Mouse (Mus musculus) olfactory bulb, adult 2 months (tissue): ENCODE data around the gene Tmem270. TPM values are rescaled to one million over a fixed set of nuclear protein-coding genes. Genes with fewer than 3 reads are reported as not detected.
"Not testable (repeated sequence)": the region's sequence is repeated elsewhere in the genome, so short reads cannot be mapped to it uniquely, and the experiment has no call there.

ENCODE experiments used
- H3K27ac ChIP-seq: fragments of 200-500 bp; 2 replicates; pipeline ENCODE4 v1.5.1; 2012; ENCODE audit warnings: low read depth, low read length; ENCODE audit not compliant: insufficient read depth
- H3K4me1 ChIP-seq: fragments of 200-500 bp; 2 replicates; pipeline ENCODE4 v1.6.1; 2012; ENCODE audit warnings: low read length; ENCODE audit not compliant: control insufficient read depth, insufficient read depth
- H3K4me3 ChIP-seq: fragments of 200-500 bp; 2 replicates; pipeline ENCODE4 v1.5.1; 2012; ENCODE audit warnings: mild to moderate bottlenecking, low read depth, low read length, moderate library complexity; ENCODE audit not compliant: insufficient read depth
- CTCF ChIP-seq: fragments of 200-500 bp; IDR thresholded peaks from 2 replicates; pipeline ENCODE4 v1.5.1; 2012; ENCODE audit warnings: low read depth, mild to moderate bottlenecking, low read length, moderate library complexity; ENCODE audit not compliant: insufficient read depth
- POLR2A ChIP-seq: fragments of 200-500 bp; IDR thresholded peaks from 2 replicates; pipeline ENCODE4 v1.6.1; 2012; ENCODE audit warnings: mild to moderate bottlenecking, low read depth, low read length, moderate library complexity; ENCODE audit not compliant: insufficient read depth
- WGBS: fragments of 180-500 bp; shearing (Covaris S2); methylation state at CpG from one replicate; pipeline ENCODE4 v1.1.7; 2018; 5-methylcytosine and 5-hydroxymethylcytosine counted together
- polyA plus RNA-seq: library from polyadenylated mRNA; stranded (reverse); fragments of >200 nt; gene quantifications from 2 replicates; pipeline ENCODE4 v1.2.4, GENCODE M21; 2012; ENCODE audit warnings: low replicate concordance; ENCODE audit not compliant: missing spikeins, insufficient read depth, insufficient read length

Gene Tmem270
- polyA plus RNA-seq, 1 experiment: not detected

- no peak overlapping the region for H3K4me3 ChIP-seq
- peaks cover 8% of the 10 kb centered on the region; the same call in 1 of the 2 replicates for H3K4me1 ChIP-seq
- H3K27ac ChIP-seq: no peak overlapping the region
- no peak for TF ChIP-seq CTCF
- no peak for TF ChIP-seq POLR2A
- WGBS: 84% methylated on average over 5 of the region's 5 CpGs
Measured at GRCm38 (mm10) chr5:134944179-134944578, 37.6 kb upstream of the Tmem270 start.

GRCm38 (mm10) chr5:134942740-134943139, 36.2 kb upstream of the Tmem270 start:
- H3K27ac ChIP-seq: no peak overlapping the region
- no peak for TF ChIP-seq POLR2A
- TF ChIP-seq CTCF: no peak
- no peak overlapping the region for H3K4me3 ChIP-seq
- H3K4me1 ChIP-seq: peaks cover 8% of the 10 kb centered on the region; the same call in 1 of the 2 replicates
- WGBS: 70% methylated on average over 2 of the region's 2 CpGs

DNA sequence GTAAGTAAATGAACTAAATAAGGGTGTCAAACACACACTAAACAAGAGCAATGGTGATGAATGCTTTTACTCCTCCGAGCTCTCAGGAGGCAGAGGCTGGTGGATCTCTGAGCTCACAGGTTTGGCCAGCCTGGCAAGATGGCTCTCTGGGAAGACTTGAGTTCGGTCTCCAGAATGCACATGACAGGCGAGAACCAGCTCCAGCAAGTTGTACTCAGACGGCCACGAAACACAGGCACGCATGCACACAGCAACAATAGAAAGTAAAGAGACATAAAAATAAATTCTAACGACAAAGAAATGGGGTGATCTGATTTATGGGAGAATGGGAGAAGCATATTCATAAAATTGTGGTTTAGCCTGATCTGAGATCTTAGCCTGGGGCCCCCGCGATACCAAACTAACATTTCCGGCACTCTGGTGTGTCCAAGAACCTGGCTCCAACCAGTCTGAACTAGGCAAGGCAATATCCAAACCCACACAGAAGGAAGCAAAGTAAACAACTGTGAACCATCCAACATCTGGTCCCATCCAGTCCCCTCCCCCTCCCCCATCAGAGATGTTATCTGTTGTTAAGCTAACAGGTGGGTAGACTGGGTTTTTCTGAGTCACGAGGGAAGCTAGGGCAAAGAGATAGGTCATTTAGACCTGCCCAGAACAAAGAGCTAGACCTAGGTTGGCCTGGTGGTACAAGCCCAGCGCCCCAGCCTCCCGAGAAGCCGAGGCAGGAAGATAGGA, 35.1 kb upstream of the Tmem270 start:
- TF ChIP-seq POLR2A (no peak), CTCF (no peak)
- WGBS: 91% methylated on average over 14 of the region's 14 CpGs
- no peak overlapping the region for H3K27ac ChIP-seq
- H3K4me1 ChIP-seq: peaks cover 3% of the 10 kb centered on the region; the same call in 1 of the 2 replicates
- H3K4me3 ChIP-seq: no peak overlapping the region

DNA sequence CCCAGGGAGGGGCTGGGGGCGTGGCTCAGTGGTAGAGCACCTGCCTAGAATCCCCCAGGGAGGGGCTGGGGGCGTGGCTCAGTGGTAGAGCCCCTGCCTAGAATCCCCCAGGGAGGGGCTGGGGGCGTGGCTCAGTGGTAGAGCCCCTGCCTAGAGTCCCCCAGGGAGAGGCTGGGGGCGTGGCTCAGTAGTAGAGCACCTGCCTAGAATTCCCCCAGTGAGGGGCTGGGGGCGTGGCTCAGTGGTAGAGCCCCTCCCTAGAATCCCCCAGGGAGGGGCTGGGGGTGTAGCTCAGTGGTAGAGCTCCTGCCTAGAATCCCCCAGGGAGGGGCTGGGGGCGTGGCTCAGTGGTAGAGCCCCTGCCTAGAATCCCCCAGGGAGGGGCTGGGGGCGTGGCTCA, 33.0 kb upstream of the Tmem270 start:
- not testable (repeated sequence) for H3K27ac ChIP-seq, H3K4me1 ChIP-seq, H3K4me3 ChIP-seq
- 95% methylated on average over 3 of the region's 7 CpGs for WGBS

GRCm38 (mm10) chr5:134939069-134939468, 32.5 kb upstream of the Tmem270 start:
- TF ChIP-seq CTCF: no peak
- TF ChIP-seq POLR2A: no peak
- no peak overlapping the region for H3K4me3 ChIP-seq
- 74% methylated on average over 3 of the region's 3 CpGs for WGBS
- no peak overlapping the region for H3K27ac ChIP-seq
- no peaks in the 10 kb centered on the region for H3K4me1 ChIP-seq

- Histone ChIP-seq H3K4me1 (0 out of 2 replicates have a peak, but pooled peaks cover 6% of the 10 kb centered on the region), H3K4me3 (no peak overlapping the region), H3K27ac (no peak overlapping the region)
- 87% methylated on average over 6 of the region's 6 CpGs for WGBS
- TF ChIP-seq CTCF (no peak), POLR2A (no peak)
Measured at GRCm38 (mm10) chr5:134936626-134937185, 30.2 kb upstream of the Tmem270 start.

DNA sequence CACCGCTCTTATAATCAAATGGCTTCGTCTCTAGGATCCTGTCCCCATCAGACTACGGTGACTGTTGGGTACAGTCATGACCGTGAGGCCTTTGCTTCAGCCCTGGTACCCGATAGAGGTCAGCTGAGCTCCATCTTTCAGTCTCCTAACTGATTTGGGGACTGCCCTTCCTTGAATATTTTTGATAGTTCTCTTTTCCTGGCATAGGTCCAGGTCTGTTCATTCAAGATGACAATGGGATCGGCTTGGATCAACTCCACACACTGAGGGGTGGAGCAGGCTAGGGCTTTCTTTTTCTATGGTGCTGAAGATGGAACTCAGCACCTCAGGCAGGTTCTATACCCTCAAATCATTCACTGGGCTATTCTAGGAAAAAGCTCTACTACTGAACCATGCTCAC, 29.5 kb upstream of the Tmem270 start:
- H3K27ac ChIP-seq: no peak overlapping the region
- 92% methylated on average over 6 of the region's 6 CpGs for WGBS
- TF ChIP-seq POLR2A: no peak
- TF ChIP-seq CTCF: no peak
- H3K4me3 ChIP-seq: no peak overlapping the region
- 0 out of 2 replicates have a peak, but pooled peaks cover 6% of the 10 kb centered on the region for H3K4me1 ChIP-seq

DNA sequence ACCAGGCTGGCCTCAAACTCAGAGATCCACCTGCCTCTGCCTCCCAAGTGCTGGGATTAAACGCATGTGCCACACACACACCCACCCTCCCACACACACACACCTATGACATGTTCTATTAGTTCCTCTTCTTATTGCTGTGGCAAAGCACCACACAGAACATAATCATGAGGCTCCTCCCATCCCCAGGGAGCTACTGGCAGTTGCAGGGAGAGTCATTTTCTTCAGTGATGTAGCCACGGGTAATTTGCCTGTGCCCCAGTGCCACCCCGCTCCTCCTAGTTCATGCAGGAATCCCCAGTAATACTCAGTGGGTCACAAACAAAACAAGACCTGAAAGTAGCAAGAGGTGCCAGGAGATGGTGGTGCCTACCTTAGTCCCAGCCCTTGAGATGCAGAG, 28.1 kb upstream of the Tmem270 start:
- Histone ChIP-seq H3K27ac (no peak overlapping the region), H3K4me3 (no peak overlapping the region), H3K4me1 (0 out of 2 replicates have a peak, but pooled peaks cover 6% of the 10 kb centered on the region)
- 91% methylated on average over 3 of the region's 3 CpGs for WGBS
- TF ChIP-seq CTCF: no peak
- no peak for TF ChIP-seq POLR2A

DNA sequence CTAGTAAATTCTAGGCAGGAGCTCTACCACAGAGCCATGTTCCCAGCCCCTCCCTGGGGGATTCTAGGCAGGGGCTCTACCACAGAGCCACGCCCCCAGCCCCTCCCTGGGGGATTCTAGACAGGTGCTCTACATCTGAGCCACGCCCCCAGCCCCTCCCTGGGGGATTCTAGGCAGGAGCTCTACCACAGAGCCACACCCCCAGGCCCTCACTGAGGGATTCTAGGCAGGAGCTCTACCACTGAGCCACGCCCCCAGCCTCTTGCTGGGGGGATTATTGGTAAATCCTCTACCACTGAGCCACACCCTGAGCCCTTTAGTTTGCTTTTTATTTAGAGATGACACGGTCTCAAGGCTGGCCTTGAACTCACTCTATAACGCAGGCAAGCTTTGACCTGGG, 27.2 kb upstream of the Tmem270 start:
- 93% methylated on average over 5 of the region's 5 CpGs for WGBS
- not testable (repeated sequence) for H3K4me3 ChIP-seq, H3K27ac ChIP-seq, H3K4me1 ChIP-seq

- no peak overlapping the region for H3K27ac ChIP-seq
- 93% methylated on average over 8 of the region's 8 CpGs for WGBS
- 0 out of 2 replicates have a peak, but pooled peaks cover 6% of the 10 kb centered on the region for H3K4me1 ChIP-seq
- TF ChIP-seq POLR2A (no peak), CTCF (no peak)
- no peak overlapping the region for H3K4me3 ChIP-seq
Measured at GRCm38 (mm10) chr5:134933281-134933680, 26.7 kb upstream of the Tmem270 start.
